ENCODE assay signal across 7 mouse cellular contexts in the genomic region with DNA sequence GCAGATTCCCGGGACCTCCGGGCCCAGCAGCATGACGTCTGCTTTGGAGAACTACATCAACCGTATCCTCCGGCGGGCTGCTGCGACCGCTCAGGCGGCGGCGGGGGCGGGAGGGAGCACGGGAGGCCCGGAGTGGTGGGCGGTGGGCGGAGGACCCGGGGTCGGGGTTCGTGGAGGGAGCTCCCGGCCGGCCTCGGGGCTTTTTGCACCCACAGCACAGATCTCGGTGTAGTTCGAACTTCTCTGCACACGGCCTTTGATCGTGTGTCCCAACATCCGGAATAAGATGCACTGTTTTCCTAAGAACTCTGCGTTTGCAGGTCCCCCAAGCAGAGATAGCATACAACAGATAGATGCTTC. TPM values are rescaled to one million over a fixed set of nuclear protein-coding genes. Genes with fewer than 3 reads are reported as not detected.
DNase-seq lines count a peak whose midpoint lies in the region; ATAC-seq and TF ChIP-seq lines count a peak whose summit lies in the region.

No protein-coding gene starts in this region.

- TF ChIP-seq POLR2A in spleen, adult 2 months (IDR thresholded peaks at IDR 0.05; ENCODE audit: low read depth, low read length): no peak

- peak overlapping the region; percentile 77 for H3K4me3 ChIP-seq in spleen, adult 2 months (ENCODE audit: extremely low read depth, insufficient read depth, insufficient read length)
- H3K4me3 ChIP-seq in forebrain, embryonic 11.5 days (ENCODE audit: low read depth, low read length): peak overlapping the region; percentile 84
- peak overlapping the region; percentile 84 for H3K4me3 ChIP-seq in liver, embryonic 11.5 days (ENCODE audit: low read depth, low read length)

- no peaks in the 10 kb centered on the region for H3K9me3 ChIP-seq in forebrain, embryonic 11.5 days (ENCODE audit: control insufficient read depth, low read length)
- H3K9me3 ChIP-seq in liver, embryonic 11.5 days (ENCODE audit: control insufficient read depth, low read length): no peaks in the 10 kb centered on the region

- peak overlapping the region; percentile 69 for H3K4me2 ChIP-seq in forebrain, embryonic 11.5 days (ENCODE audit: low read depth, low read length, severe bottlenecking)
- H3K4me2 ChIP-seq in liver, embryonic 11.5 days: peak overlapping the region; percentile 80

- peak overlapping the region; percentile 93 for H3K9ac ChIP-seq in forebrain, embryonic 11.5 days (ENCODE audit: low read length)
- H3K9ac ChIP-seq in liver, embryonic 11.5 days (ENCODE audit: low read depth, low read length): peak overlapping the region; percentile 78

- no peak for DNase-seq in spleen, adult 2 months (ENCODE audit: low read depth in 1 of 2, low spot score in 2 of 2)
- DNase-seq in spleen, postnatal 14 days (ENCODE audit: low spot score in 2 of 2): no peak
- DNase-seq in forebrain, embryonic 11.5 days (ENCODE audit: low spot score): no peak
- DNase-seq in liver, embryonic 11.5 days (ENCODE audit: low spot score): no peak
- DNase-seq in right cerebral cortex, postnatal 36 days (ENCODE audit: low spot score in 2 of 2): no peak
- no peak for DNase-seq in ovary, postnatal 14 days (ENCODE audit: low spot score)
- no peak for DNase-seq in right cerebral cortex, postnatal 4 days

- peaks cover 3% of the 10 kb centered on the region; the same call in 1 of the 2 replicates for H3K4me1 ChIP-seq in spleen, adult 2 months (ENCODE audit: control insufficient read depth, insufficient read depth, insufficient read length)
- no peaks in the 10 kb centered on the region for H3K4me1 ChIP-seq in forebrain, embryonic 11.5 days (replicated peaks; ENCODE audit: control insufficient read depth, insufficient read depth, low read length)
- peaks cover 8% of the 10 kb centered on the region for H3K4me1 ChIP-seq in liver, embryonic 11.5 days (replicated peaks; ENCODE audit: control insufficient read depth, insufficient read depth, low read length)

- whole genome bisulfite sequencing in spleen, adult 2 months: under 1% methylated on average over 28 of the region's 28 CpGs
- WGBS in forebrain, embryonic 11.5 days: 1% methylated on average over 28 of the region's 28 CpGs
- 0% methylated on average over 28 of the region's 28 CpGs for WGBS in liver, embryonic 11.5 days

- H3K27me3 ChIP-seq in spleen, adult 2 months (ENCODE audit: control insufficient read depth, insufficient read depth, low read length): no peaks in the 10 kb centered on the region
- no peaks in the 10 kb centered on the region for H3K27me3 ChIP-seq in forebrain, embryonic 11.5 days (ENCODE audit: control insufficient read depth, insufficient read depth, low read length)
- no peaks in the 10 kb centered on the region for H3K27me3 ChIP-seq in liver, embryonic 11.5 days (replicated peaks; ENCODE audit: control insufficient read depth, insufficient read depth, low read length)

- ATAC-seq in forebrain, embryonic 11.5 days (replicated peaks; ENCODE audit: low FRiP score): no peak
- ATAC-seq in liver, embryonic 11.5 days (replicated peaks; ENCODE audit: low FRiP score): peak; percentile 57

- TF ChIP-seq CTCF in spleen, adult 2 months (IDR thresholded peaks at IDR 0.05; ENCODE audit: extremely low read depth, insufficient read depth, insufficient read length, insufficient replicate concordance): no peak

- H3K36me3 ChIP-seq in spleen, adult 2 months (ENCODE audit: control insufficient read depth, insufficient read depth, low read length): peaks cover 8% of the 10 kb centered on the region; the same call in 1 of the 2 replicates
- peaks cover 2% of the 10 kb centered on the region; the same call in 1 of the 2 replicates for H3K36me3 ChIP-seq in forebrain, embryonic 11.5 days (ENCODE audit: control insufficient read depth, insufficient read depth, low read length)
- H3K36me3 ChIP-seq in liver, embryonic 11.5 days (ENCODE audit: control insufficient read depth, insufficient read depth, low read length): peaks cover 7% of the 10 kb centered on the region; the same call in 1 of the 2 replicates

- H3K27ac ChIP-seq in spleen, adult 2 months (ENCODE audit: insufficient read depth, low read length): peak overlapping the region; percentile 59; the same call in 1 of the 2 replicates
- peak overlapping the region; percentile 91 for H3K27ac ChIP-seq in forebrain, embryonic 11.5 days (ENCODE audit: low read depth, low read length)
- peak overlapping the region; percentile 85 for H3K27ac ChIP-seq in liver, embryonic 11.5 days (ENCODE audit: low read depth, low read length)

RNA-seq across cellular contexts. Expression of gene Lsm8, which starts 0.3 kb away (rescaled TPM):
- polyA plus RNA-seq in spleen, adult 2 months (2012; rRNA removed): 8.0 and 8.2 TPM in 2 replicates
- polyA plus RNA-seq in forebrain, embryonic 11.5 days (2014; fragmentation: Nextera tagmentation; extraction: Ambion mirVana): 208 and 221 TPM in 2 replicates
- polyA plus RNA-seq in liver, embryonic 11.5 days (2014; fragmentation: Nextera tagmentation; extraction: Ambion mirVana): 172 and 192 TPM in 2 replicates

RNA-seq across cellular contexts. Expression of gene Ankrd7, which starts 17.4 kb away (rescaled TPM):
- polyA plus RNA-seq in spleen, adult 2 months (2012; rRNA removed): not detected in 2 replicates
- polyA plus RNA-seq in forebrain, embryonic 11.5 days (2014; fragmentation: Nextera tagmentation; extraction: Ambion mirVana): 0.31 and 0.60 TPM in 2 replicates
- 0.23 TPM in 1 of 2 replicates, not detected in the other for polyA plus RNA-seq in liver, embryonic 11.5 days (2014; fragmentation: Nextera tagmentation; extraction: Ambion mirVana)

Comparison
In these comparisons a context has a peak if more than half of its experiments do, and no peak if none do; other contexts are left out.
1. RNA of gene Lsm8, which starts 0.3 kb away (polyA plus RNA-seq): 208 to 221 TPM in forebrain, embryonic 11.5 days and 172 to 192 TPM in liver, embryonic 11.5 days; 8.0 to 8.2 TPM in spleen, adult 2 months; every median in the first group is over 10 times any median in the second.
2. Peak in every context shown above with its lines, with median percentiles within 50 percentile points of each other: H3K27ac ChIP-seq and H3K4me3 ChIP-seq.